Mouse (Mus musculus) right cerebral cortex, postnatal 4 days (tissue): Measurements from ENCODE around the gene Chaf1a.

ENCODE experiments used
- DNase-seq: peaks from one replicate; pipeline ENCODE4 v3.0.0-alpha.2; 2022

Gene Chaf1a

GRCm38 (mm10) chr17:56119981-56120880 is 80.0 kb downstream of the Chaf1a start:
- no peak for DNase-seq

- no peak for DNase-seq
These were observed 81.6 kb downstream of the Chaf1a start, which contains the start of gene Lrg1 for GRCm38 (mm10) chr17:56121826-56122225. Gene Lrg1 (minus strand): TSS chr17:56122001.
